ENCODE assay signal across 8 mouse cellular contexts in genomic region chr13:23412630-23413521, GRCm38 (mm10). TPM values are rescaled to one million over a fixed set of nuclear protein-coding genes. Genes with fewer than 3 reads are reported as not detected.
DNase-seq lines count a peak whose midpoint lies in the region; ATAC-seq and TF ChIP-seq lines count a peak whose summit lies in the region.

No protein-coding gene starts in this region.

- no peak for TF ChIP-seq POLR2A in MEL (IDR thresholded peaks at IDR 0.05; ENCODE audit: control insufficient read depth in 1 of 2, insufficient read depth in 1 of 2, low read depth in 1 of 2, low read length in 2 of 2, poor library complexity in 1 of 2)

- 0 out of 2 replicates have a peak overlapping the region, but pooled peaks have one; percentile 5 for H3K27ac ChIP-seq in MEL (ENCODE audit: control insufficient read depth, low read depth, low read length)
- H3K27ac ChIP-seq in hindbrain, embryonic 14.5 days = no peak overlapping the region

- peak overlapping the region; percentile 33 to 66 for H3K4me3 ChIP-seq in MEL (ENCODE audit: control insufficient read depth in 1 of 2, insufficient read depth in 1 of 2, low read depth in 2 of 2, low read length in 2 of 2)
- peak overlapping the region; percentile 38 for H3K4me3 ChIP-seq in hindbrain, embryonic 14.5 days (replicated peaks; ENCODE audit: low read length)

- WGBS in hindbrain, embryonic 14.5 days = 2% methylated on average over 28 of the region's 28 CpGs

- TF ChIP-seq CTCF in MEL (IDR thresholded peaks at IDR 0.05 in 2 of 3, conservative IDR thresholded peaks at IDR 0.05 in 1 of 3; ENCODE audit: control insufficient read depth in 1 of 3, insufficient read depth in 1 of 3, low read depth in 2 of 3, low read length in 3 of 3, poor library complexity in 1 of 3, severe bottlenecking in 1 of 3) = no peak

- no peak for TF ChIP-seq EP300 in MEL (IDR thresholded peaks at IDR 0.05; ENCODE audit: low read depth in 1 of 2, low read length in 2 of 2)

- ATAC-seq in hindbrain, embryonic 14.5 days (ENCODE audit: low FRiP score) = peak; percentile 72; the same call in 1 of the 2 replicates

- peak overlapping the region; percentile 63 for H3K4me2 ChIP-seq in hindbrain, embryonic 14.5 days (replicated peaks)

- H3K79me2 ChIP-seq in MEL (ENCODE audit: control insufficient read depth, insufficient read depth, low read length, poor library complexity) = no peaks in the 10 kb centered on the region

- 0 out of 4 replicates have a peak, but pooled peaks cover 0 to 3% of the 10 kb centered on the region in 2 experiments for H3K4me1 ChIP-seq in MEL (ENCODE audit: control insufficient read depth in 1 of 2, insufficient read depth in 2 of 2, low read length in 2 of 2)
- H3K4me1 ChIP-seq in hindbrain, embryonic 14.5 days (replicated peaks; ENCODE audit: control insufficient read depth, insufficient read depth, low read length) = peaks cover 9% of the 10 kb centered on the region

- no peaks in the 10 kb centered on the region for H3K9me3 ChIP-seq in MEL (replicated peaks; ENCODE audit: insufficient read depth, low read length)
- H3K9me3 ChIP-seq in hindbrain, embryonic 14.5 days (ENCODE audit: control insufficient read depth, low read length) = no peaks in the 10 kb centered on the region

- no peak for TF ChIP-seq RAD21 in MEL (IDR thresholded peaks at IDR 0.05; ENCODE audit: low read depth, low read length)

- DNase-seq in heart, adult 11 months = peak; percentile 74
- no peak for DNase-seq in heart, adult 8-10 months (ENCODE audit: low spot score)
- peak; percentile 97 for DNase-seq in MEL (ENCODE audit: low read depth, low spot score)
- peak; percentile 95 for DNase-seq in embryo, embryonic 10.5 days (ENCODE audit: low spot score)
- DNase-seq in hindbrain, embryonic 14.5 days (ENCODE audit: low spot score) = peak; percentile 73
- peak; percentile 75 for DNase-seq in liver
- peak; percentile 85 for DNase-seq in right cerebral cortex, adult 18-20 months
- no peak for DNase-seq in urinary bladder, postnatal 10 days (ENCODE audit: low spot score)

- H3K36me3 ChIP-seq in MEL (ENCODE audit: control insufficient read depth in 1 of 2, insufficient read depth in 2 of 2, low read length in 2 of 2) = peaks cover 0 to 2% of the 10 kb centered on the region in 2 experiments; a peak in 1 of 4 replicates
- peaks cover 8% of the 10 kb centered on the region; the same call in 1 of the 2 replicates for H3K36me3 ChIP-seq in hindbrain, embryonic 14.5 days (replicated peaks; ENCODE audit: control insufficient read depth, insufficient read depth)

- peaks cover 5 to 6% of the 10 kb centered on the region in 2 experiments for H3K27me3 ChIP-seq in MEL (ENCODE audit: control insufficient read depth in 1 of 2, insufficient read depth in 2 of 2, low read length in 2 of 2)
- H3K27me3 ChIP-seq in hindbrain, embryonic 14.5 days (ENCODE audit: control insufficient read depth, insufficient read depth, low read length) = peaks cover 45% of the 10 kb centered on the region

- H3K9ac ChIP-seq in MEL (ENCODE audit: control insufficient read depth, low read depth, low read length, poor library complexity, severe bottlenecking) = peak overlapping the region; percentile 43
- peak overlapping the region; percentile 53 for H3K9ac ChIP-seq in hindbrain, embryonic 14.5 days

TF ChIP-seq in MEL, 35 proteins besides CTCF, POLR2A, EP300 and RAD21:
- TF ChIP-seq TBP (IDR thresholded peaks at IDR 0.05; ENCODE audit: low read depth, low read length) (peak; percentile 99), SIN3A (IDR thresholded peaks at IDR 0.05; ENCODE audit: low read length) (peak; percentile 8), KAT2A (conservative IDR thresholded peaks at IDR 0.05; ENCODE audit: low read depth, low read length) (no peak), MXI1 (IDR thresholded peaks at IDR 0.05; ENCODE audit: low read depth, low read length) (no peak; the same call in 1 of the 2 replicates), ELF1 (IDR thresholded peaks at IDR 0.05; ENCODE audit: low read depth, low read length) (0 out of 2 replicates have a peak, but pooled peaks have one; percentile 20), TCF12 (IDR thresholded peaks at IDR 0.05; ENCODE audit: low read depth, low read length) (no peak), HCFC1 (IDR thresholded peaks at IDR 0.05; ENCODE audit: low read depth, low read length) (no peak), RCOR1 (IDR thresholded peaks at IDR 0.05; ENCODE audit: low read depth, low read length) (no peak), MYC (IDR thresholded peaks at IDR 0.05; ENCODE audit: low read depth, low read length) (0 out of 2 replicates have a peak, but pooled peaks have one; percentile 34), MAZ (IDR thresholded peaks at IDR 0.05; ENCODE audit: low read depth, low read length) (no peak), ZNF384 (IDR thresholded peaks at IDR 0.05; ENCODE audit: low read depth, low read length) (peak; percentile 96), USF2 (IDR thresholded peaks at IDR 0.05; ENCODE audit: borderline replicate concordance in 1 of 2, insufficient read depth in 1 of 2, low read depth in 1 of 2, low read length in 2 of 2) (no peak), GABPA (IDR thresholded peaks at IDR 0.05; ENCODE audit: low read depth, low read length) (no peak), MYB (IDR thresholded peaks at IDR 0.05; ENCODE audit: low read depth, low read length) (no peak), ZKSCAN1 (IDR thresholded peaks at IDR 0.05; ENCODE audit: low read depth, low read length) (no peak), GATA1 (IDR thresholded peaks at IDR 0.05; ENCODE audit: low read depth, low read length) (peak; percentile 70), POLR2AphosphoS5 (IDR thresholded peaks at IDR 0.05; ENCODE audit: borderline replicate concordance, low read depth, low read length) (no peak), E2F4 (IDR thresholded peaks at IDR 0.05; ENCODE audit: borderline replicate concordance, low read depth, low read length) (peak; percentile 38; the same call in 1 of the 2 replicates), BHLHE40 (IDR thresholded peaks at IDR 0.05; ENCODE audit: borderline replicate concordance, low read depth, low read length) (no peak), MAFK (IDR thresholded peaks at IDR 0.05; ENCODE audit: borderline replicate concordance, low read depth, low read length) (peak; percentile 93), NRF1 (IDR thresholded peaks at IDR 0.05; ENCODE audit: insufficient read depth, low read depth, low read length, poor library complexity, severe bottlenecking) (no peak), ETS1 (IDR thresholded peaks at IDR 0.05; ENCODE audit: low read depth, low read length) (no peak)
TF ChIP-seq in MEL: peak in this region for 8.

RNA-seq across cellular contexts. Expression of gene Abt1, which starts 10.8 kb away (rescaled TPM):
- 1 to 10 TPM; 4.1 to 4.8 (median 4.7) TPM for total RNA-seq in heart, adult 8-10 months (2022)
- total RNA-seq in MEL (2012; rRNA removed) = 12.5 and 16.2 TPM in 2 replicates
- polyA plus RNA-seq in MEL (2012; ENCODE audit: insufficient read depth in 1 of 2, insufficient read length in 2 of 2, low read depth in 1 of 2, low replicate concordance in 2 of 2, missing spikeins in 1 of 2) = 10 to 100 TPM in 1 of 2 experiments, not detected in 1; 14.2 TPM
- polyA plus RNA-seq in hindbrain, embryonic 14.5 days (2014; fragmentation: Nextera tagmentation; extraction: Ambion mirVana) = 8.5 and 8.9 TPM in 2 replicates

RNA-seq across cellular contexts. Expression of gene Zfp322a, which starts 43.9 kb away (rescaled TPM):
- total RNA-seq in heart, adult 8-10 months (2022) = 10 to 100 TPM; 12.3 to 15.4 (median 14.7) TPM
- total RNA-seq in MEL (2012; rRNA removed) = 7.0 and 8.4 TPM in 2 replicates
- polyA plus RNA-seq in MEL (2012; ENCODE audit: insufficient read depth in 1 of 2, insufficient read length in 2 of 2, low read depth in 1 of 2, low replicate concordance in 2 of 2, missing spikeins in 1 of 2) = 1 to 10 TPM in 1 of 2 experiments, not detected in 1; 5.7 TPM
- 48.8 and 52.0 TPM in 2 replicates for polyA plus RNA-seq in hindbrain, embryonic 14.5 days (2014; fragmentation: Nextera tagmentation; extraction: Ambion mirVana)

RNA-seq across cellular contexts. Expression of gene Btn1a1, which starts 52.8 kb away (rescaled TPM):
- total RNA-seq in heart, adult 8-10 months (2022) = not detected
- 0.07 TPM in 1 of 2 replicates, not detected in the other for total RNA-seq in MEL (2012; rRNA removed)
- under 1 TPM in 1 of 2 experiments, not detected in 1; 0.25 TPM for polyA plus RNA-seq in MEL (2012; ENCODE audit: insufficient read depth in 1 of 2, insufficient read length in 2 of 2, low read depth in 1 of 2, low replicate concordance in 2 of 2, missing spikeins in 1 of 2)
- 0.05 TPM in 1 of 2 replicates, not detected in the other for polyA plus RNA-seq in hindbrain, embryonic 14.5 days (2014; fragmentation: Nextera tagmentation; extraction: Ambion mirVana)

Comparison
In these comparisons a context has a peak if more than half of its experiments do, and no peak if none do; other contexts are left out.
1. DNase-seq: peak in heart, adult 11 months (single experiment), MEL (single experiment), embryo, embryonic 10.5 days (single experiment), hindbrain, embryonic 14.5 days (single experiment), liver (single experiment) and right cerebral cortex, adult 18-20 months (single experiment); none in heart, adult 8-10 months (single experiment) and urinary bladder, postnatal 10 days (single experiment).